Mouse (Mus musculus) lung, adult 10 weeks (tissue): ENCODE measurements around the gene Cnot4. TPM values are rescaled to one million over a fixed set of nuclear protein-coding genes. Genes with fewer than 3 reads are reported as not detected.

Experiments used
- polyA plus RNA-seq: library from polyadenylated mRNA; stranded (reverse); fragments of 350-450 nt; fragmentation: Illumina TruSeq; extraction: RNeasy Lipid Tissue Mini Kit (QIAGEN cat#74804); gene quantifications from one replicate; pipeline ENCODE4 v1.2.3, GENCODE M21; 2014; ENCODE audit warnings: low read depth, low replicate concordance; ENCODE audit not compliant: insufficient read depth

Gene Cnot4
- 6.7 TPM for polyA plus RNA-seq

GRCm38 (mm10) chr6:35133579-35134488, at the start of gene Cnot4:
Cnot4 (minus strand) TSS chr6:35133724.

GRCm38 (mm10) chr6:35176979-35177649, 43.6 kb upstream of the Cnot4 start, which contains the start of gene Nup205:
Nup205 (plus strand) TSS chr6:35177421.

GRCm38 (mm10) chr6:34988081-34988761, 145.3 kb downstream of the Cnot4 start, which contains the start of gene Slc23a4:
Slc23a4 (minus strand) TSS chr6:34988404.

Other genes with a start within 250 kb of the Cnot4 start
- gene Wdr91, start 222.8 kb downstream of the Cnot4 start, polyA plus RNA-seq = 12.4 TPM
- 0.20 TPM for gene Stra8, start 213.6 kb downstream of the Cnot4 start, polyA plus RNA-seq
- gene Slc23a4, start 145.3 kb downstream of the Cnot4 start, polyA plus RNA-seq = 0.40 TPM
- 6.2 TPM for gene Nup205, start 43.7 kb upstream of the Cnot4 start, polyA plus RNA-seq
- 0.89 TPM for gene Slc13a4, start 174.4 kb upstream of the Cnot4 start, polyA plus RNA-seq
- gene Fam180a, start 192.4 kb upstream of the Cnot4 start, polyA plus RNA-seq = 3.1 TPM